Mouse (Mus musculus) common myeloid progenitor, adult 5-6 weeks (primary cell): ENCODE measurements around the gene Cbs. TPM values are rescaled to one million over a fixed set of nuclear protein-coding genes. Genes with fewer than 3 reads are reported as not detected.
"Not testable (repeated sequence)": the region's sequence is repeated elsewhere in the genome, so short reads cannot be mapped to it uniquely, and the experiment has no call there.

ENCODE experiments used
- ATAC-seq: replicated peaks from 2 replicates; pipeline ENCODE4 v1.8.0; 2016; ENCODE audit warnings: low read depth, mild to moderate bottlenecking, moderate TSS enrichment, inconsistent platforms; ENCODE audit not compliant: poor library complexity, severe bottlenecking
- total RNA-seq: library from RNA; stranded (forward); fragments of 200-1000, 187-1606 nt; gene quantifications from 2 replicates; pipeline ENCODE4 v1.2.3, GENCODE M21; 2017

The Cbs gene
- total RNA-seq, 1 experiment from 2014 or later = 2.9 TPM

DNA sequence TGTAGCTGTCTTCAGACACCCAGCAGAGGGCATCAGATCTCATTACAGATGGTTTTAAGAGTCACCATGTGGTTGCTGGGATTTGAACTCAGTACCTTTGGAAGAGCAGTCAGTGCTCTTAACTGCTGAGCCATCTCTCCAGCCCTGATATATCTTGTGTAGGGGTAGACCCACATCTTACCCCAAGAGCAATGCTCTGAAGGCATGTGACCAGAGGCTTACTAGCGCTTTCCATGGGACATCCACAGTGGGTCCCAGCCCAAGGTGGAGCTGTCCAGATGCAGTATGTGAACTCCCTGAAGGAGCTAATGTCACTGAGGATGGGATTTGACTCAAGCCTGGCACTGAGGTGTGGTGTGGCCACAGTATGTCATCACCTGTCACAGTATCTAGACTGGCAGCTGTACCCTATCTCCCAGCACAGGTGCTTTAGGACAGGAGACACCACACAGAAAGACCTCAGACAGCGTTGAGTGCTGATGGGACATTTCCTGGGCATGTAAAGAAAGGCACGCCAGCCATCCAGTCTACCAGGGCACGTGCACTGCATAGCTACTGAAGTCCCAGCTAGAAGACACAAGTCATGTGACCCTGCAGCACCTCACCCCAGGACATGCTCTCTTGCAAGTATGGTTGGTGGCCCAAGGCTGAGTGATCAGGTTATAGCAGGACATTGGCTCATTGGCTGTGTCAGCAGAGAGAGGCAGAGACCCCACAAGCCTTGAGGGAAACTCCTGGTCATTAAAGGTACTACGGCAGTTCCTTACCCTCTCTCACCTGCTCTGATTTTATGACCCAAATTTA lies 9.4 kb upstream of the Cbs start:
- no peak for ATAC-seq

DNA sequence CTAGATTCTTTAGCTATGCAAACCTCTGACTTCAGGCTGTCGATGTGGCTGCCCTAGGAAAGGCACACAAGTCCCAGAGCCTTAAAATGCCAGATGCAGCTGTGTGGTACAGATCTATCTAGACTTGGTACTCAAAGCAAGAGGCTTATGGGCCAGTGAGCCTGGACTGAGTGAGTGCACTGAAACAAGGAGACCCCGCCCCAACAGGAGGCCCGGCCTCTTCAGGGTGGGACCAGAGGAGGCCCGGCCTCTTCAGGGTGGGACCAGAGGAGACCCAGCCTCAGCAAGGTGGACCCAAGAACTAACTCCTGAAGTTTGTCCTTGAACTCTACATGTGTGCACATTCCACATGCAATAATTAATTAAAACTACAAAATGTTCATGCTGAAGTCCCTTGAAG lies 5.9 kb upstream of the Cbs start:
- ATAC-seq = no peak

DNA sequence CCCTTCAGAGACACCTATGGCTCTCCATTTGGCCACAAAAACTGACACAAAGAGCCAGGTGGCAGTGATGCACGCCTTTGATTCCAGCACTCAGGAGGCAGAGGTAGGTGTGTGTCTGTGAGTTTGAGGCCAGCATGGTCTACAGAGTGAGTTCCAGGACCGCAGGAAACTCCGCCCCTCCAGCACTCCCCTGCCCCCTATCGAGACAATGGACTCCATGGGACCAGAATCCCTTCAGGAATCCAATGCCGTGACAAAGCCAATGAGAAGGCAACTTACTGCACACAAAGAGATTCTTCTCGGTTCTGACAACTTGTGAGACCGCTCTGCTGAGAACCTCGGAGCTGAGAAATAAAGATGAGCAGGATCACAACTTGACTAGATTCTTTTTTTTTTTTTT lies 5.3 kb upstream of the Cbs start:
- no peak for ATAC-seq

DNA sequence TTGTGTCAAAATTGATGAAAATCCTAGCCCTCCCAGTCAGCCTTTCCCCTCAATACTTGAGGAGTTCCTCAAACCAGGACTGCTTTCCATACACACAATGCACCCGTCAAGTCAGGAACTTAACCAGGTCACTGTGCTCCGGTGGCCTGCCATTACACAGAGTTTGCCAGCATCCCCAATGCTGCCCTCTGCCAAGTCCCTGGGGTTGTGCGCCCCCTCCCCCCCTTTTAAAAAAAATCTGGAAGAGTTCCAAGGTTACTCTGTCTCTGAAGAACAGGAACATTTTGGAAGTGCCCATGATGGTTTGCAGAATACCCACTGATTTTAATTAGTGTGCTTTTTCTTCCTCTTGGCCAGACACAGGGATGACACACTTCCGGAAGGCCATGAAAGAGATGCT lies 2.6 kb upstream of the Cbs start:
- ATAC-seq = no peak

DNA sequence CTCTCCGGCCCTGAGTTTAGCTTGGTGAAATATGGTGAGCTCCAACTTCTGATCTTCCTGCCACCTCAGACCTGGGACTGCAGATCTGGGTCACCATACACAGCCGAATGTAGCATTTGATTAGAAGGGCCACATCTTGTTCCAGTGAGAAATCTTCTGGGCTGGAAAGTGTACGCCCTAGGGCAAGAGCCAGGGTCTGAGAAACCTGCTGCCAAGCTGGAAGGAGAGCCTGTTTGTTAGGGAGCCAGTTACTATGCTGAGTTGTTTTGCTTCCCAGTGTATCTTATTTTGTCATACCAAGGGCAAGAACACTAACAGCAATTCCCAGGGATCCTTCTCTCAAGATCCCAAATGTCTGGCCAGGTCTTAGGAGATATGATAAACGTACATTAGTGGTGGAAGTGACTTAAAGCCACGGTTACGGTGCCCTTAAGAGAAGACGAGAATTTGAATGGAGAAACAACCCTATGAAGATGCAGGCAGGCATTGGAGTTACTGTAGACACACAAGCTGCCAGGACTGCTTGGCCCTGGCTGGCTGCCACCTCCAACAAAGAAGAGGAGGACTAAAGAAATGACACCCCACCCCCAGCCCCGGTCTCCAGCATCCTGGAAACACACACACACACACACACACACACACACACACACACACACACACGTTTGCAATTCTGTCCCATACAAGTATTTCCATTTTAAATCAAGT lies 980 bp upstream of the Cbs start:
- ATAC-seq = no peak

DNA sequence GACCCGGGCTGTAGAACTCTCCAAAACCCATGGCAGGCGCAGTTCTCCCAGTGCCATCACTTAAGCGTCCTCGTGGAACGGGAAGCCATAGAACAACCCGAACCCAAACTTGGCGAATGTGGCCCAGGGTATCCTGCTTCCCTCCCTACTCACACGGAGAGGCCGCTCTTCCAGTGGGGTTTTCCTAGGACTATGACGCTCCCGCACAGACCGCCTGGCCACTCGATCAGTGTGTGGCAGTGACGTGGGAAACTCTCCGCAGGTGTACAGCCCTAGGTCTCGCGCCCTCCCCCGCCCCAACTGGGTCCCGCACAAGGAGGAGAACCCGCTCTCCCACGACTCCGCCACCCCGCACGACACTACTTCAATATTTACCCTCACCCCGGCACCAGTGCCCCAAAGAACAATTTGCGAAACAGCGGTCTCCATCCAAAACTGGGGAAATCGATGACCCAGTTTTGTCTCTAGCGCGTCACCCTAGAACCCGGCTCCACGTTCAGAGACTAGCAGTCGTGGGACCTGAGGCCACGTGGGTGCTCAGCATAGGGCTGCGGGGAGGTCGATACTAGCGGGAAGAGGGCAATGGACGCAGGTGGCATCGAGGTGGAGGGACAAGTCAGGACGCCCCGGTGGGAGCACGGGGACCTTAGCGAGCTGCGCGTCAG lies 629 bp downstream of the Cbs start:
- ATAC-seq = no peak

DNA sequence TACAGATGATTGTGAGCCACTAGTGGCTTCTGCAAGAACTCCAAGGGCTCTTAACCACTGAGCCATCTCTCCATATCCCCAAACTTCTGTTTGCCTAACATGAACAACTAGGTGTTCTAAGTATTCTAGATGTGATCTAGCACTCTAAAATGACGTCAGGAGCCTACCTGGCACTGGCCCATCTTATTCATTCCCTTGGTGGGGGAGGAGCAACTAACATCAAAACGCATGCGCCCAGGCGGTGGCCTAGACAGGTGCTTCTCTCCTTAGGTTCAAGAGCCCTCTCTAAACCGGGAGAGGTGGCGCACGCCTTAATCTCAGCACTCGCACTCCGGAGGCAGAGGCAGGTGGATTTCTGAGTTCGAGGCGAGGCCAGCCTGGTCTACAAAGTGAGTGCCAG lies 1.3 kb downstream of the Cbs start:
- ATAC-seq = no peak

DNA sequence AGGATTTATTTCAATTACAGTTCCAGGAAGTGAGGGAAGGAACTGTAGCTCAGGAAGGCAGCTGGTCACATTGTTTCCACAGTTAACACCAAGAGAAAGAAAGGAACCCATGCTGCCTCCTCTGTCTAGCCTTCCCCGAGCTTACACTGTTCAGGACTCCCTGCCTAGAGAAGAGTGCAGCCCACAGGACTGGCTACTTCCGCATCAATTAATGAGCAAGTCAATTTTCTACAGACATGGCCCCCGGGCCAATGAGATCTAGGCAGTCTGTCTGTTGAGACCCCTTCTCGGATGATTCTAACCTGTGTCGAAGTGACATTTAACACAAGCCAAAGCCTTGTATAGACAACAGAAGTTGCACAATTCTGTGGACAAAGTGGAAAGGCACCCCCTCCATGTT lies 2.1 kb downstream of the Cbs start:
- ATAC-seq = no peak

DNA sequence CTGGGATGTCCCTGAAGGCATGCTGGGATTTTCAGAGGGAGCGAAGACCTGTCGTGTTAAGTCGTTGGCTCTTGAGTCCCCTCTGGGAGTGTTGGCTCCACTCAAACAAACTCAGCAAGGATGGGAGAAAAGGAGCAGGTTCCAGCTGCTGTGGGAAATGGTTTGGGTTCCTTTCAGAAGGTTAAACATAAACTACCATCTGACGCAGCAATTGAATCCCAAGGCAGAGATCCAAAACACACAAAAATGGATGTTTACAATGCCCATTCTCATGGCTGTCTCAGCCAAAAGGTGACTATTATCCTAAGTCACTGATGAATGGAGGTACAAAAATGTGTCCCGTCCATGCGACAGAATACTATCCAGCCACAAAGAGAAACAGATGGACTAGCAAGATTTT lies 4.0 kb downstream of the Cbs start:
- no peak for ATAC-seq

DNA sequence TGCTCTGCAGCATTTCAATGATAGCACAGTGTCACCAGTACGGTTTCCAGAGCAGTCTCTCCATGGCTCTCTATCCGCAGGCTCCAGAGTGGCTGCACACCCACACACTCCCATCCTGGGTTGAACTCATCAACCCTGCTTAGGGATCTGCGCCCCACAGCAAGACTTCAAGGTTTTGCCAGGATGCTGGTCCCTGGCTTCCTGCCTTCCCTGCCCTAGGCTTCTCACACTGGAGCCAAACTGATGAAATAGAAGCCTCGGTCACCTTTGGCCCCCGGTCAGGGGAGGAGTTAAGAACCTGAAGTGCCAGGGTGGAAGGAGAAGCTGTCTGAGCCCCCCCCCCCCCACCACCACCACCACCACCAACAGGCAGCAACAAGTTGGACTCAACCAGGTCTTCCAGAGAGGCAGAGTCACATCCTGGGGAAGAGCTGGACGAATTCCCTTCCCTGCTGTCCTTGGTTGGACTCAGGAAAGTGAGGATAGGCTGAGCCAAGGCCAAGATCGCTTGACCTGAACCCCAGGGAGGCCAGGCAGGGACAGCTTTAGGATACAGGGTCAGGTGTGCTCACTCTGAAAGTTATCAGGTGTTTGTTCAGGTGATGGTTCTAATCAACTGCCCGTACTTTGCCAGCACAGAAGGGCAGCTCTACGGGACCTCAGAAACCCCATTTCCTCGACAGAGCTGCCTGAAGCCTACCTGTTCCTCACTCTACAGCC lies 5.8 kb downstream of the Cbs start:
- ATAC-seq = no peak

DNA sequence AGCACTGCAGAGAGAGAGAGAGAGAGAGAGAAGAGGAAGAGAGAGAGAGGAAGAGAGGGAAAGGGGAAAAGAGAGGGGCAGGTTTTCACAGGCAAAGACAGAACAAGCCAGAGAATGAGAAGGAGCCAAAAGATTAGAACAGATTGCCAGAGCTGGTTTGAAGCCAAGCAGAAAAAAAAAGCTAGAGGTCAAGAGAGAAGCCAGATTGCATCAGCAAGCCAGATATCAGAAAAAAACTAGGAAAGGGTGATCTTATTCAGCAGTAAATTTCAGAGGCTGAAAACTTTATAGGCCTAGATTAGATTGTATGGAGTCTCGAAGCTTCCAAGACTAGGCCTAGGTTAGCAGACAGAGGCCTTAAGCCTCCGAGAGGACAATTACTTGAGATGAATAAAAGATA lies 9.1 kb downstream of the Cbs start:
- ATAC-seq = no peak

DNA sequence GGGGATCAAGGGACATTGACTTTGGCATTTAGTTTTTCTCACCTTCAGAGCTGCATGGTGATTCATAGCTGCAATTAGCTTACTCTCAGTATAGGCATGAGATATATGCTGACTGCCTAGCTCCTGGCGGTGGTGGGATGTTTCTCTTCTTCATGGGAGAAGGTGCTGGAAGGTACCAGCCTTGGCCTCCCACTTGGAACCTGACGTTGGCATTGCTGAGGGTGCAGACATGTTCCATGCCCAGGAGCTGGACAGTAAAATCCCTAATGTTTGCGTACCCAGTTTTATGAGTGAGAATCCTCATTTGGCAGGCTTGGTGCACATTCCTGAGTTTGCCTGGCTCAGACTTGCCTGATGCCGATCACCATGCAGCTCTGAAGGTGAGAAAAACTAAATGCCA lies 13.9 kb downstream of the Cbs start:
- ATAC-seq = no peak

DNA sequence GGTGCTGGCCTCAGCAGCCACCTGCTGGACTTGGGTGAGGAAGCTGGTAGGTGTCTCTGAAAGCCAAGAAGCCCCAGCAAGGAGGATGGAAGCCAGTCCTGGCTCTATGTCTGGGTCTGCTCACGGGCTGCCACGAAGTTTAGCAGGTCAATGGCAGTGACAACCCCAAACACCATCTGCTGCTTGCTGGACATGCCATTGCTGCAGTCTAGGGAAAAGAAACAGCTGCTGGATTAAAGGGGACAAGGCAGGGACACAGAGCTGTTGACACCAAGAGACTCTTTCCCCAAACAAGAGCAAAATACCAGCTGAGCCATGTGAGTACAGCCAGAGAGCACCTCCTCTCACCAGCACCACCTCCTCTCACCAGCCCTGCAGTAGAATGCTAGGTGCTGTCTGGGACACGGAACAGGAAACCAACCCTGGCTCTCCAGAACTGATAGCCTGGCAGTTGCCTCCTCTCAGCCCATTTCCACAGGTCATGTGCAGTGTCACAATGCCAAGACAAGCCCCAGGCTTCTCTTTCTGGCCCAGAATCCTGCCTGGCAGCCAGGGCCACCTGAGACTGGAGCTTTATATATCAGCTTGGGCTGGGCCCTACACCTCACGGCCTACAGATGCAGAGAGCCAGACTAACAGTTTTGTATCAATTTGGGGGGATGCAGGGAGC lies 23.8 kb downstream of the Cbs start:
- ATAC-seq = no peak; the same call in 1 of the 2 replicates

DNA sequence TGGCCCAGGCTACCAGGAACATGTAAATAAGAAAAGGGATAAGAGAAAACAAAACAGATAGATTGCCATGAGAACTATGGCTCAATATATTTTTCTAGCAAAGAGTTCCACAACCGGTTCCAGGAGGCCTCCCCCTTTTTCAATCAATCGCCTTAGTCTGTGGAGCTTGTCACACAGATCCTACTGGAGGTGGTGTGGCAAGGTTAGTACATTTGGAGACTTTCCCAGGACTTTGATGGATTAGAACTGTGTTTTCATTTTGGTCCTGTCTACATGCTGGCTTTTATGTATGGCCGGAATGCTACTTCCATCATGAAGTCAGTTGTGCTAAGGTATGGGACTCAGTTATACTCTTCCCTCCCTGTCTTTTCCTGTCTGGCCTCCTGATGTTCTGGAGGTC lies 27.1 kb downstream of the Cbs start:
- no peak for ATAC-seq

DNA sequence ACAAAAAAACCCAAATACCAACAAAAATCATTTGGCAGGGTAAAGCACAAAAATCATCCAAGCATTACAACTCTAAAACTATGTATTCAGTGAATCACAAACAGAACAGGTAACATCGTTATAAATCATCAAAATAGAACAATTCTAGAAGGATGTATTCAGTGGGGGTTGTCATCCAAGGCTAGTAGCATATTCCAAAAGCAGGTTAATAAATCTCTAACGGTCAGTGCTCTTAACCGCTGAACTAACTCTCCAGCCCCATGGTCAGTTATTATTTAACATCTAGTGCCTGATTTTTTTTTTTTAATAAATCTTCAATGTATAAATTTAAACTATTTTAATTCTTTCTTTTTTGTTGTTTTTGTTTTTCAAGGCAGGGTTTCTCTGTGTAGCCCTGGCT lies 27.9 kb downstream of the Cbs start:
- ATAC-seq = not testable (repeated sequence)

DNA sequence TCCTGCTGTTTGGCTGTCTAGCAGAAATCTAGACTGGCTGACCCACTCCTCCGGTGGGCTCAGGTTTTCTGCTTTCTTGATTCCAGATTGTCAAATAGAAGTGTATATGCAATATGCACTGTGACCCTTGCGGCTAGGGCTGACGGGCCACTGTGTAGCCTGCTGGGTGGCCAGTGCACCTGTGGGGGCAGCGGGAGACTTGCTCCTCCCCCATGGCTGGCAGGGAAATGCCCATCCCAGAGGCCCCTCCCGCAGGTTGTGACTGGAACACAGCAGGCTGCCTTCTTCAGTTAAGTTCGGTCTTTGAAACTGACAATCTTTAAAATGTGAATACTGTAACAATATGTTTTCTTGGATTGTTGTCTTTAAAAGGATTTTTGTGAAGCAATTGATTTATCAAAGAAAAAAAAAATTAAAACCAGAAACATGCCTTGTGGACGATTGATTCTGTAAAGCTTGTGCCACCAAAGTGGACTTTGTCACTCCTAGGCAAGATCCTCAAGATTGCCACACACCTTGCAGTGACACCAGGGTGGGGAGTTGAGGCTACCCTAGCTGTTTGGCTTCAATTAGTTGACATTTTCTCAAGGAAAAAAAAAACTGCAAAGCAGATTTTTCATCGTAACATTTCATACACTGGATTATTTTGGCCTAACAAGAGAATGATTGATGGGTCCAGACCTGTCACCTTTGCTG lies 29.6 kb downstream of the Cbs start:
- no peak for ATAC-seq

DNA sequence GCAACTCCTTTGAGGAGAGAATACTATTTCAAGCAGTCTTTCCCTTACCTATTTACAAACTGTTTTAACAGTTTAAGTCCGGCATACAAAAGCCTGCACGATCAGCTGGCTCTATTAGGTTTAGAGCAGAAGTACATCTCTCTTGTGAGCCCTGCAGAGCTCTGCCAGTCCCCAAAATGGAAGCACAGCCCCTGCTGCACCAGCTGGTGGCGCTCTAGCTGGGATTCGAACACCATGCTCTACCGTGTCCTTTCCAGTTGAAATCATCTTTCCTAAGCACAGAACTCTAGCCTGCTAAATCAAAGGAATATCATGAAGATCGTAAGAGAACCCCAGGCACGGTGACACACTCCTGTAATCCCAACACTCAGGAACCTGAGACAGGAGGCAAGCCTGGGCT lies 30.6 kb downstream of the Cbs start:
- no peak for ATAC-seq

DNA sequence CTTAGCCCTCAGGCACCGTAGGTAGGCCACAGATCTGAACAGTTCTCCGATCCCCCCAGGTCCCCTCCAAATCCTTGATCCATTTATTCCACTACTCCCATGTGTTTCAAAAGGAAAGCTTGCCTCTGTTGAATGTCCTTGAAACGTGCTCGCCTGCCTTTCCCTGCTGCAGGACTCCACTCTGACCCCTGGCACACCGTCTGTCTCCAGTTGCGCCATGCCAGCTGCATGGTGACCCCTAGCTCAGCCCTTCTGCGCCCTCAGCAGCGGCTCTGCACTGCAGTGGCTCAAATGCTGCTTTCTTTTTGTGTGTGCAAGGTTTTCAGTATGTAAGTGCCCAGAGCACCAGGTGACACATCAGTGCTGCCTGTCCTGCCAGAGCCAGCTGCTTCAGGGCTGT lies 38.4 kb downstream of the Cbs start:
- ATAC-seq = no peak

DNA sequence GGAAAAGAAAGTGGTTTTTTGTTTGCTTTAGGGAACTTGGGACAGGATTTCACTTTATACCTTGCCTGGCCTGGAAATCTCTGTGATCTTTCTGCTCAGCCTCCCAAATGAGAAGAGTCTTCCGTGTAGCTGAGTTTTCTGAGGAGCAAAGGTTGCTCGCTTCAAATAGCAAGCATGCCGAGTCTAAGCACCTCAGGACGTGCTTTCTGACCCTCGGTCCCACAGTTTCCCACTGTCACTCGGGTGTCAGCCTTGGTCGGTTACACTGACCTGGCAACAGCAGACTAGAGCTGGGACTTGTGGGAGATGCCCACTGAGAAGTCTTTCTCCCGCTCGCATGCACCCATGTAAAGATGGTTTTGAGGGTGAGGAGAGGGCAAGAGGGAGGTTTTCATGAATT lies 39.1 kb downstream of the Cbs start:
- ATAC-seq = no peak

DNA sequence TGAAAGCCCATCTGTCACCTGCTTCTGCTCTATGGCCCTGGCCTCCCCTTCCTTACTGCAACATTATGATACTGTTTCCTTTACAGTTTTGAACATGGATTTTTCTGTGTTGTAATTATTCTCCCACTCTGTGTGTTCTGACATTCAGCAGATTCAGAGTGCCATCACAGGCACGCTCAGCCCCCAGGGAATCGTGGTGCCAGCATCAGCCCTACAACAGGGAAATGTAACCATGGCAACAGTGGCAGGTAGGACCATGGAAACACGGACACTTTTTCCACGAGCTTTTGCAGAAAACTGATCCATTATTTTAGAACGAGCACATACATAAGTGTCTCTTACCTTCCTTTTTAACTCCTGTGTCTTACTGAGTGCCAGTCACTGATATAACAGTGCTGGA lies 42.0 kb downstream of the Cbs start:
- ATAC-seq = no peak
